Mouse (Mus musculus): ENCODE measurements at regions not wholly inside any gene's neighbourhood (a gene's known extent, or its start where the extent isn't known, plus 50 kb on each side); places are given as distances from the start of the nearest gene placed in this dataset.
A peak's percentile ranks its signal among the peaks of the same experiment; 100 is the strongest.

DNA sequence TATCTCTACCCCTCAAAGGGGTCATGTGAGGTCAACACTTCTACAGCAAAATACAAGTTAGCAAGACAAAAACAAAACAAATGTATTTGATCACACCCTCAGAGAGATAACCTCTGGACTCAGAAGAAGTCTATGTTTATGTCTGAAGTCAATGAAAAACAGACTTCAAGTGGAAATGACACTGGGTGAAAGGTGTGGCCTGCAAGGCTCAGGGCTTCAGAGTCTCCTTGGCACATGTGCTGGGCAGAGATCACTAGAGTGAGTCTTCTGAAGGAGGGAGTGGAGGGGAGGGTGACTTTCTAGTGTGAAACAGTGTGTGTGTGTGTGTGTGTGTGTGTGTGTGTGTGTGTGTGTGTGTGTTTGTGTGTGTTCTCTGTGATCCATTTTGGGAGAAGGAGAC is 68.2 kb downstream of the Il12a start:
- no peak for DNase-seq
- intact Hi-C loops (cut with DNase I): no loop called here

DNA sequence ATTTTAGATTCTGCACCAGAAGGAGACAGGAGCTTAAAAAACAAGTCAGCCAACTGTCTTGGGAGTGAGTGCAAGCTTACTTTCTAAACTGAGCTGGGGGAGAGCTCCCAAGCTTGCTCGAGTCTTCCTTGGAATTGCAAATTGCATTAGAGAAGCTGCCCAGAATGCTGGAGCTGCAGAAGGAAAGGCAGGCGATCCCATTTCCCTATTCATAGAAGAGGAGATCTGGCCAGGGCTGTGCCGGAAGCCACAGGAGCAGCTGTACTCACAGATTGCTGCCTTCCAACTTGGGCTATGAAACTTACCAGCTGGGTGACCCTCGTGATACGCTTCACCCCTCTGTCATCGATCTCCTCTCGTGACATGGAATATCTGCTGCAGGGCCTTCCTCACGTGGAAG is 68.9 kb downstream of the Il12a start:
- intact Hi-C loops (cut with DNase I): no loop called here
- DNase-seq: peak; percentile 47 to 72

DNA sequence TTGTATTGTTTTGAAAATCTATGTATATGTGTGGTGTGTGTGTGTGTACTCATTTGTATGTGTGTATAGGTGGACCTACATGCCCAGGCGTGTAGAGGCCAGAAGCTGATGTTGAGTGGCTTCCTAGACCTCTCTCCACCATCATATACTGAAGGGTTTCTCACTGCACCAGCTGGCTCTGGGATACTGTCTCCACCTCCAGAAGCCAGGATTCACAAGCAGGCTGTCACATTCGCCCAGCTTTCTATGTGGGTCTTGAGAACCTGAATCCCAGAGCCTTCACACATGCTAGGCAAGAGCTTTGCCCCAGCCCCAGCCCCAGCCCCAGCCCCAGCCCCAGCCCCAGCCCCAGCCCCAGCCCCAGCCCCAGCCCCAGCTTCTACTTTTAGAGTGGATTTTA is 70.4 kb downstream of the Il12a start:
- DNase-seq: no peak
- intact Hi-C loops (cut with DNase I): no loop called here

DNA sequence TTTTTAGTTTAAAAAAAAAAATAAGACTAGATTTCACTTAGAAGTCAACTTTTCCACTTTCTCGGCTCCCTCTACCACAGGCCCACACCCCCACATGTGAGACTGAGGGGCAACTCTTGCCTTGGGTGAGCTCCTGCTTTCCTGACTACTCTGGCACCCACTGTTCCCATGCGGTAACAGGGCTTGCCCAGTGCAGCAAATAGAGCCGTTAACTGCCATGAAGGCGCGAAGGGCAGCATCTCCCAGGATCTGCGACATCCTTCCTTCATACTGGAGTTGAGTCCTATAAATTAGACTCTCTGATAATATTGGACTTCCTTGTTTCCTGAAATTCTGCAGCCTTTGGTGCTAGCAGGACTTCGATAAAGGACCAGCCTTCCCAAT is 70.8 kb downstream of the Il12a start:
- intact Hi-C loops (cut with DNase I): no loop called here
- DNase-seq: no peak

DNA sequence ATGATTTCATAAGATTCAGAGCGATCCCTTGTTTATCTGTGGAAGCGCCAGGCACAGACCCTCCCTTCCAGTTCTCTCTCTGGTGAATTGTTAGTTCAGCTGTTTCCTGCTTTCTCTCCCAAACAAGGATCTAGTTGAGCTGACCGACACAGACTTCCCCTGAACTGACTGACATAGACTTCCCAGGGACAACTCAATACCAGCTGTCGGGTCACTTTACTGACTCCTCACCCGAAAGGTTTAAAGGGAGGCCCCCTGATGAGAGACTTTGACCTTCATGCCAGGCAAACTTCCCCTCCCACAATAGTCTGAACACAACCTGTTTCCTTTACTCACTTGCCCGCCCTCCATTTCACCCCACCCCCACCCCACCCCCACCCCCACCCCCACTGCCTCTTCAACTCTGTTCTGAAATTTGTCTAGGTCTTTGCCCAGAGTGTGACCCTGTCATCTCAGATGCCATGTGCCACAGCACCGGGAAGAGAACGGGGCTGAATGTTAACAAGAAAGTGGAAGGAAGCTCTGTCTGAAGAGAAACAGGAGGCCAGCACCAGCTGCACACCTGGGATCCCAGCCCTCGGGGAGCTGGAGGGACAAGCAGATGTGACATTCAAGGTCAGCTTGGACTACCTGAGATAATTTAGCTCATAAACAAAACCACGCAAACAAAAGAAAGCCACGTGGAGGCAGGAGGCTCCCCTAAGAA is 71.3 kb downstream of the Il12a start:
- intact Hi-C loops (cut with DNase I): no loop called here
- DNase-seq: peak in 1 of 2 experiments; percentile 12

DNA sequence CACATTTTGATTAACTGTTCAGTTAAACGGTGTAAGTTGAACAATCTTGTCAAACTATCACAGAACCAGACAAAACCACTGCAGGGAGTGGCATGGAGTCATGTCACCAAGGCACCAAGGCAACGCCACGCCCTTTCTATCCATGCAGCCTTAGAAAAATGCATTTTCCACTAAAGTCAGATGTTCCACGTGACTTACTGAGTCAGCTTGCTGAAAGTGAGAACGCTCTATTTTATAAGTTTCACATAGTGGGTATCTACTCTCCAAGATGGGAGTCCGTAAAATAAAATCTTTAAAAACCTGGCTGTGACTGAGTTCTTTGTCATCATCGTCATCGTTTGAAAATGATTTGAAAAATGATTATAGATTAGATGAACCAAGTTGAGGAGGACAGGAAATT is 72.5 kb downstream of the Il12a start:
- intact Hi-C loops (cut with DNase I): no loop called here
- DNase-seq: no peak

DNA sequence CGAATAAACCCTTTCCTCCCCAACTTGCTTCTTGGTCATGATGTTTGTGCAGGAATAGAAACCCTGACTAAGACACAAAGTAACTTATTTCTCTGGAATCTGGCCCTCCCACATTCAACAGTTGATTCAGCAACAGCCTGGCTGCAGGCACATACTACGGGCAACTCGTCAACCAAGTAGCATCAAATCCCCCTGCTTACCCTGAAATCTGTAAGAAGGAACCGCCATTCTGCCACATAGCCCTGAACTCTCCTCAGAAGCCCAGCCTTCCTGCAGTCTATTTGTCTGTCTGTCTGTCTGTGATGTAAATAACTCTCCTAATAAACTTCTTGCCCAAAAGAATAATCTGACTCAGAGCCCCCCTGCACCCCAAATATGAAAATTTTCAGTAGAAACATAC is 73.9 kb downstream of the Il12a start:
- no peak for DNase-seq
- intact Hi-C loops (cut with DNase I): no loop called here

DNA sequence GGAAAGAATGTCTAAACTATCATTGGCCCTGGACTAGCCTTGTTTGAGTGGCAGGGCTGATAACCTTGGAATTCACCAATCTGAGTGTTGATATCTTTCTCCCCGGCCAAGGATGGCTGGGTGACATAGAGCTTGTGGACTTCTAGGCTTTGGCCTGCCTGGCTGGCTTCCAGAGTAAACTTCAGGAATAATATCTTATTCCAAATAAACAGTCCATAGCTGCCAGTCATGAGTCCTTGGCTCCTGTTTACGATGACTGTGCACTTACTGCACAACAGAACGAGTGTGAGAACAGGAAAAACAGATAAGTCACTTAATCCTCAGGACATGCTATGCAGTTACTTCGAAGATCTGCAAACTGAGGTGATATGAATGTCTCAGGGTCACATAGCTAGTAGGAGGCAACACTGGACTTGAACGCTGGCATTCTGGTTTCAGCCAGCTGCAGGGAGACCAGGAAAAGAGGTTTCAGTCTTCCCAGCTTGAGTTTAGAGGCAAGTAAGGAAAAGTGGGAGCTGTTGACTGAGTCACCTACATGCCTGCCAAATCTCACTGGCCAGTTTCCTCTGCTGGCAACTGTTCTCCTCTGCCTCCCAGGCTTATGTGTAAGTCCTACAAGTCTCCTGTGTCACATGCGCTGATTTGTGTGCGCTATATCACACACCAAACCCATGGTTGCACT is 74.6 kb downstream of the Il12a start:
- intact Hi-C loops (cut with DNase I): no loop called here
- DNase-seq: peak; percentile 69 to 76

DNA sequence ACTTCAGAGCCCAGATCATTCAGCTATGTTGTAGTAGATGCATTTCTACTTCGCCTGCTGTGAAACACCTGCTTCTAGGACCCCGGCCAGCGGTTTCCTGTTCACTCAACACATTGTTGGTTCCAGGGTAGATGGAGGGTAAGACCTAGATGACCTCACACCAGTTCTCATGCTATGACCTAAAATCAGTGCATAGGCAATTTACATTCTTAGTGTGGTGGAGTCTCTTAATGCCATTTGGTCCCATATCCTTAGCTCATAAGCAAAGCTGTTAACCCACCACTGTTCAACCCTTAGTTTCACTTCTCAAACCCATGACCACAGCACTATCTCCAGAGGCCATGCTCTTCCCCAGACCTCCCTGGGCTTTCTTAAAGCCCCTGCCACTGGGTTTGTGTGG is 81.1 kb downstream of the Il12a start:
- intact Hi-C loops (cut with DNase I): no loop called here
- no peak for DNase-seq

DNA sequence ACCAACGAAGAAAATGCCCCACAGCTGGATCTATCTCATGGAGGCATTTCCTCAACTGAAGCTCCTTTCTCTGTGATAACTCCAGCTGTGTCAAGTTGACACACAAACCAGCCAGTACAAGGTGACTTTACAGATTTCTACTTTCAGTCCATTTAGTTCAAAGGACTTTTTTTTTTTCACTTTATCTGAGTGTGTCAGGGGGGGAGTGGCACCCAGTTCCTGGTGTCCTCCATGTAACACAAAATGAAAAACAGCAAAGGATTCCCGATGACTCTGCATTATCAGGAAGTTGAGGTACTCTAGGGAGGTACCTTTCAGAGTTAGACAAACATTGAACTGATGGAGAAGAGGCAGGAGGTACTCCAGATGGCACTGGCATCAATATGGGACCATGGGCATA is 87.4 kb downstream of the Il12a start:
- no peak for DNase-seq
- intact Hi-C loops (cut with DNase I): no loop called here

DNA sequence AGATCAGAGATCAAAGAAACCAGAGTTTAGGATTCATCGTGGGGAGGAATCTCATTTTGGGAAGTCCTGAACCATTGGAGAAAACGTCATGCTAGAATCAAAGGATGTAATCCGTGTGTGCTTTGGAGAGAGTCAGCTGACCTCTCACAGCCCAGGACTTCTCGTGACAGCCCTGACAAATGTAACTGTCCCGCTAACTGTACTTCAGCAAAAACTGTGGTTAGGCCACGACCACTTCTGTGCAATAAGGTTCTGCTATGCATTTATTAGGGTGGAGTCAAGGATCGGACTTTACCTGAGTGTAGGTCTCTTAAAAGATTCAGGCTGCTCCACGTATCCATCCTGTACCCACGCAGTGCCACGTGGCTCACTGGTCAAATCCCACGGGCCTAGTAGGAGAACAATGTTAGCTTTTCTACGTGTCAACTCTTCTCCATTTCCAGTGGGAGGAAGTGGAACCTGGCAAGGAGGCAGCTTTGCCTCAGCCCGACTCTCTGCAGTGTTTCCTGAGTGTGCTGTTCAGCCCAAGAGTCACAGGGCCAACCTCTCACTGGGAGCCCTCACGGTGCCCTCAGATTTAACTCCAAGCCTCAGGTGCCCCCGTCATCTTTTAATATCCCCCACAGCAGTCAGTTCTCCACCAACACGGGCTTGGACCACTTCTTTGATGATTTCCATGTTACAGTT is 88.1 kb downstream of the Il12a start:
- intact Hi-C loops (cut with DNase I): no loop called here

DNA sequence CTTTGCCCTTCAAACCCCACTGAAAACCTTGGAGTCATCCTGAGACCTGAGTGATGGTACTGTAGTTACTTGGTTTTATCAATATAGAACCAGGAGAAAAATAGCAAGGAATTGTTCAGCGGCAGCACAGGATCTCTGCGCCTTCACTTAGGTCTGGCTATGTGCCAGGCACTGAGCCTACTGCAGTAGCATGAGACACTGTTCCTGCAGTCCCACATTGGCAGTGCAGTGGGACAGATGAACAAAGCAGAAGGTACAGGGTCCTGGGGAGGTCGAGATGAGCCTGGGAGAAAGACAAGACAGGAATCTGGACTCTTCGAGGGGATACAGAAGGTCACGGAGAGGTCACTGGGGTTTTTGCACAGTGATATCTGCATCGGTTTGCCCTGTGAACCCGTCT is 88.5 kb upstream of the 1110032F04Rik start:
- peak; percentile 34 to 48 for DNase-seq
- intact Hi-C loops (cut with DNase I): no loop called here

More for the DNA sequence above, 88.1 kb downstream of the Il12a start:
- DNase-seq: no peak

DNA sequence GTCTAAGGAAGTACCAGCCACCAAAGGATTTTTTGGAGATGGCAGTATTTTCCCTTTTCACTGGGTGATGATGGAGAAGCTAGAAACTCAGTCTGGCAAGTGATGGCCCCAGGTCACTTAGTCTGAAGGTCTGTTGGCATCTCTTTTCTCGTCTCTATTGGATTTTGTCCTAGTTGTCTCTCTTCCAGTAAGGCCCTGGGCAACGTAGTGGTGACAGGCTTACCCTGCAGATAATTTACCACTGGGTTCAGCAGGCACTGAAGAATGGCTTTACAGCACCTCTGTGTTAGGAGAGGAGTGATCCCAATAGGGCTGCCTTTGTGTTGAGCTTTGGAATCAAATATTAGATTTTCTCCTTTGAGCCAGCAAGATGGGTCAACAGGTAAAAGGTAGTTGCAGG is 87.9 kb upstream of the 1110032F04Rik start:
- intact Hi-C loops (cut with DNase I): no loop called here
- no peak for DNase-seq

DNA sequence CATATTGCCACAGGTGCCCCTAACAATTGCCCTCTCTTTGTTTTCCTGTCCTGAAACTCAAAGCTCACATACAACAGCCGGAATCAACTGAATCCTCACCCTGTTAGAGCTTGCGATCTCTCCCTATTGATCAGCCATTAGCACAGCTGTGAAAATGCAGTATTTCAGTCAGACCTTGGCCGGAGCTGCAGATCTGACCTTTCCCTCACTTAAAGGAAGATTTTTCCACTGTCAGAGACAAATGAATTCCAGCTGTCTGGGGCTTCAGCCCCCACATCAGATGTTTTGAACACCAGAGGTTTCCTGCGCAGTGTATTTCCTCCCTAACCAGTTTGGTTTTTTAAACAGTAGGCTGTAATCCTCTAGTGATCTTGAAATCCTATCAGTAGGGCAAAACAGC is 87.0 kb upstream of the 1110032F04Rik start:
- no peak for DNase-seq

DNA sequence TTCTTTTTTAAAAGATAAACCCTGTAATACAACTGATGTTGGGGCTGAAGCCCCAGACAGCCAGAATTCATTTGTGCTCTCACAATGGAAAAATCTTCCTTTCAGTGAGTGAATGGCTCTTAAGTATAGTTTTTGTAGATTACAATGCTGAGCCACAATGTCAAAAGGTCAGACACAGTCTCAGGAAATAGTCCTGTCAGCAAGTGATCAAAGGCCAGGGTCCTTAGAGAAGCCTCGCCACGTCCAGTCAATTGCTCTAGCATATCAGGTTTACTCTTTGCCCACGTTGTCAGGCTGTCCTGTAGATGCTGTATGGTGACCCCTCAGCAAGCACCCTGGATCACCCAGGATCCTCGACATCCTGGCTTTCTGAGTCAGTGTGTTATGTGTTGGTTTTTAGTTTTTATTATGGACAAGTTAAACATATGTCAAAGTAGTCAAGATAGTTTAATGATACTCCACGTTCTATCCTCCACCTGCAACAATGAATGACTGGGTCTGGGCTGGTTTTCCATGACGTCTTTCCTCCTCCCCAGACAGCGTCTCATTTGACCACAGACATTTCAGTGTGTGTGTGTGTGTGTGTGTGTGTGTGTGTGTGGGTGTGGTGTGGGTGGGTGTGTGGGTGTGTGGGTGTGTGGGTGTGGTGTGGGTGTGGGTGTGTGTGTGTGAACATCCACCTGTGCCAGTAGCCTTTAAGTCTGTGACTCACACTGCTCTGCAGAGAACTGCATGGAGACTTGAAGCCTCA is 85.5 kb upstream of the 1110032F04Rik start:
- intact Hi-C loops (cut with DNase I): no loop called here

More for the DNA sequence above, 87.0 kb upstream of the 1110032F04Rik start:
- intact Hi-C loops (cut with DNase I): no loop called here

DNA sequence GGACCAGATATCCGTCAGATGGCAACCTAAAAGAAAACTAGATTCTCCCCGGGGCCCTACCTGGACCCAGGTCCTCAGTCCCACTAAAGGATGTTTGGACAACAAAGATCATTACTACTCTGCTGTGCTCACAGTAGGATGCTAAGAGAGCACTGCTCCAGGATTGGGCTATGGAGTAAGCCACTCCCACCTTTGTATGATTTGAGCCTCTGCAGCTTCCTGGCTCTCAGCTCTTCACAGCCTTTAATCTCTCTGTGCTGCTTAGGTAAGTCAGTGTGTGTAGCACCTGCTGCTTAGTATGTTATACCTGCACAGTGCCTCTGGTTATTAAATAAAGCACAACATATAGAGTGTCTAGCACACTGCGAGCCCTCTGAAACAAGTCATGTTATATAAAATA is 82.6 kb upstream of the 1110032F04Rik start:
- intact Hi-C loops (cut with DNase I): no loop called here
- DNase-seq: no peak

More for the DNA sequence above, 85.5 kb upstream of the 1110032F04Rik start:
- no peak for DNase-seq

DNA sequence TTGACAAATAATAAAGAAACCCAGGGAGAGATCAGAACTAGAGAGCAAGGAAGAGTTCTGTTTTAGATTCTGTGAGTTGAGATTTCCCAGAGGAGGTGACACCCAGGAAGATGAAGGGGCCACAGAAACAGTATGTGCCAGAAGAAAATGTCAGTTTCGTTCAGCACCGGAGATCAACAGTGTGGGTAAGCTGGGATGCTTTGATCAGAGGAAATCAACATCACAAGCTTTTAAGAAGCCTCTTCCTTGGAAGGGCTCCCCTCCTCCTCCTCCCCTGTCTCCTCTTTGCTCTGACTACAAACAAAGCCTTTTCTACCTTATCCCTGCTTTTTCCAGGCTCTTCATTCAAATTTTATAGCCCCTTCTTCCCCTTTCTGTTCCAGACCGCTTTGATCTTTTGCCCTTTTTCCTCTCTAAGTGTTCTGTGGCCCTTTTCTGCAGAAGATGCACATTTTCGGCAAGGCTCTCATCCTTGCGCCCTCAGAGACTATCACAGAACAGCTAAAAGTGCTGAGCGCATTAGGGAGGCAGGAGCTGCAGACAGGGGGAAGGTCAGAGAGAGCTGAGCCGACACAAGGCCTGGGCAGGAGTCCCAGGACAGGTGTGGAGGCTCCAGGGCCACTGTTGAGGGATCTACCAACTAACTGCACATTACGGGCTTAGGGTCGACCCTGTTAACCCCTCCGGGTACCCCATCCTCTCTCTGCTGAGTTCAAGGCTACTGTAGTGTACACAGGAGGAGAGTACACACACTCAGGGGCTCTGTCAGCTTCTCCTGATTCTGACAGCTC is 81.8 kb upstream of the 1110032F04Rik start:
- intact Hi-C loops (cut with DNase I): no loop called here
- no peak for DNase-seq

DNA sequence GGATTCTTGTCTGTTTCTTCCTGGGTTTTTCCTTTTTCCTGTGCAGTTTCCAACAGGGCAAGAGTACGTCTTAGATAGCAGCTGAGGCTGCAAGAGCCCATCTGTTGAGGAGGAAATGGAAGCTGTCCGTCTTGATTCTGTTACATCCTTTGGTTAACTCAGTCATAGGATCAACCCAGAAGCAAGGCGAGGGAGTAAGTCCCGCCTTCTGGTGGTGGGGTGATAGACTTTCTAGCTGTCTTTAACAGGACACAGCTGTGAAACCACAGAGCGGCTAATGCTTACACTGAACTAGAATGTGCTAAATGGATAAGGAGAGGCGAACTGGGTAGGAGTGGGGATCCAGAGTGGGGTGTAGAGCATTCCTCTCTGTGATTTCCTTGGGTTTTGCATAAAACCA is 79.9 kb upstream of the 1110032F04Rik start:
- peak; percentile 10 to 33 for DNase-seq
- intact Hi-C loops (cut with DNase I): no loop called here

DNA sequence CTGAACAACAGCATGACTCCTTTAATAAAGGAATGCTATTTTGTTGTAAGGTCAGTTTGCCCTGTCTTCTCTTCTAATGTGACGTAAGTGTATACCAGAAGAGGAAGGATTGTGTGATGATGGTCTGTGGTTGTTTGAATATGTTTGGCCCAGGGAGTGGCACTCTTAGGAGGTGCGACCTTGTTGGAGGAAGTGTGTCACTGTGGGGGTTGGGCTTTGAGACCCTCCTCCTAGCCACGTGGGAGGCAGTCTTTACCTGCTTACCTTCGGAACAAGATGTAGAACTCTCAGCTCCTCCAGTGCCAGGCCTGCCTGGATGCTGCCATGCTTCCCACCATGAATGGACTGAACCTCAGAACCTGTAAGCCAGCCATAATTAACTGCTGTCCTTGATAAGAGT is 78.9 kb upstream of the 1110032F04Rik start:
- intact Hi-C loops (cut with DNase I): no loop called here

DNA sequence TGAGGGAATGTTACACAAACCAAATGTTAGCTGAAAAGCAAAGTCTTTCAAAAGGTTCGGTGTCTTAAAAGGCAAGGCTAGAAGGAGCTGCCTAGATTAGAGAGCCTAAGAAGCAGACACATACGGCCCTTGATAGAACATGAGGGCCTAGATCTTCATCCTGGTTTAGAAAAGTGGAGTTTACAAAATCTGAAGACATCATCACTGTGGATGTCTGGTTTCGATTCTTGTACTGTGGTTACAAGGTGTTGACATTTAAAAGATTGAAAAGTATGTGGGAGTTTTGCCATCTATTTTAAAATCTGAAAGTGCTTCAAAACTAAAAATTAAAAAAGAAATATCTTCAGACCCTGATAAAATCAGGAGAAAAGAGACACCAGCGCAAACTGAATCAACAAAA is 76.5 kb upstream of the 1110032F04Rik start:
- intact Hi-C loops (cut with DNase I): no loop called here
- DNase-seq: no peak

More for the DNA sequence above, 78.9 kb upstream of the 1110032F04Rik start:
- no peak for DNase-seq

All from heart, postnatal 14 days (tissue).